15 mouse cellular contexts compared by ENCODE assay signal in the genomic region with DNA sequence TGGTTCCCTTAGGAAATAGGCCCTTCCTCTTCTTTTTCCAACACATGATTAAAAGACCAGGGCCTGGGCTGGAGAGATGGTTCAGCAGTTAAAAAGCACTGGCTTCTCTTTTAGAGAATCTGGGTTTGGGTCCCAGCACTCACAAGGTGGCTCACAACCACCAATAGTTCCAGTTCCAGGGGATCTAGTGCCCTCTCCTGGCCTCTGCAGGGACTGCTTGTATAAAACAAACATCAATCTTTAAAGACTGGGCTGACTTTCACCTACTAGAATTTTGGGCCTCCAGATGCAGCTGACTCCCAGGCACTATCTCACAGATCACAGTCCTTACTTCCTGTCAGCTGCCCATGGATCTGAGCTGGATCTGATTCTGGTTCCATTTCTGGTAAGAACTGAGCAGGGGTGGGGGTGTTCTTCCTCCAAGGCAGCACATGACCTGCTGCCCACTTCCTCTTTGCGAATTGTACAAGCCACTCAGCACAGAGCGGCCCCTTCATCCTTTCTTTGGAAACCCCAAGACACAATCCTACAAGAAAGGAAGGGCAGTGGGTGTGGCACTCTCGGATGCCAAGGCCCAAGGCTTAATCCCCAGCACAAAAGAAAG.
DNase-seq lines count a peak whose midpoint lies in the region; ATAC-seq and TF ChIP-seq lines count a peak whose summit lies in the region.
"Had no signal": no experiment of that assay in that cellular context is flagged by ENCODE, and none has a peak within 500 bp of the region (broad histone marks: within the 10 kb centered on the region; RNA-seq: fewer than 3 reads in every experiment).

No protein-coding gene starts in this region.

- peaks cover 18% of the 10 kb centered on the region for H3K36me3 ChIP-seq in ES-E14 (ENCODE audit: control insufficient read depth, insufficient read depth, low read length, poor library complexity, severe bottlenecking)
- H3K36me3 ChIP-seq in forebrain, embryonic 14.5 days (ENCODE audit: control insufficient read depth, insufficient read depth, low read length): no peaks in the 10 kb centered on the region
- H3K36me3 ChIP-seq: neural tube, embryonic 12.5 days; stomach, embryonic 15.5 days had no signal

- in situ Hi-C loops in ES-E14 (cut with MboI; ENCODE audit: low sequenced_read_pairs in 2 of 2, unreplicated experiment in 2 of 2): loop anchor here in 1 of 2 experiments (25.0 kb wide), 1 partner anchor 546 kb away; a partner anchor contains a TSS

- no peaks in the 10 kb centered on the region for H3K9me3 ChIP-seq in ES-E14 (ENCODE audit: control insufficient read depth, insufficient read depth, low read depth, low read length)
- no peaks in the 10 kb centered on the region for H3K9me3 ChIP-seq in forebrain, embryonic 14.5 days (replicated peaks; ENCODE audit: control insufficient read depth, low read length)
- H3K9me3 ChIP-seq: liver, embryonic 13.5 days; neural tube, embryonic 12.5 days; stomach, embryonic 15.5 days had no signal

- 0 out of 2 replicates have a peak overlapping the region, but pooled peaks have one; percentile 7 for H3K27ac ChIP-seq in layer of hippocampus, adult 2 months
- peak overlapping the region; percentile 84 for H3K27ac ChIP-seq in ES-E14 (ENCODE audit: insufficient read depth, low read depth, low read length, poor library complexity, severe bottlenecking)
- no peak overlapping the region for H3K27ac ChIP-seq in forebrain, embryonic 14.5 days (ENCODE audit: low read depth, low read length)
- H3K27ac ChIP-seq: heart, embryonic 13.5 days; liver, embryonic 13.5 days; neural tube, embryonic 12.5 days had no signal

- ATAC-seq in forebrain, embryonic 14.5 days: no peak
- ATAC-seq: intestine, embryonic 16.5 days; Patski had no signal

- no peak overlapping the region for H3K9ac ChIP-seq in ES-E14 (ENCODE audit: insufficient read depth, low read depth, low read length, poor library complexity, severe bottlenecking)
- H3K9ac ChIP-seq in forebrain, embryonic 14.5 days (ENCODE audit: low read length): no peak overlapping the region
- H3K9ac ChIP-seq: heart, embryonic 13.5 days; liver, embryonic 13.5 days; neural tube, embryonic 12.5 days; stomach, embryonic 15.5 days had no signal

- WGBS in forebrain, embryonic 14.5 days: 55% methylated on average over 3 of the region's 3 CpGs

- no peak overlapping the region for H3K4me2 ChIP-seq in forebrain, embryonic 14.5 days (ENCODE audit: low read length)
- H3K4me2 ChIP-seq: heart, embryonic 13.5 days; liver, embryonic 13.5 days; neural tube, embryonic 12.5 days; stomach, embryonic 15.5 days had no signal

- H3K4me3 ChIP-seq in layer of hippocampus, adult 2 months: no peak overlapping the region
- H3K4me3 ChIP-seq in ES-E14 (ENCODE audit: insufficient read depth in 1 of 2, low read depth in 1 of 2, low read length in 2 of 2, poor library complexity in 1 of 2, severe bottlenecking in 1 of 2): no peak overlapping the region
- no peak overlapping the region for H3K4me3 ChIP-seq in forebrain, embryonic 14.5 days (ENCODE audit: low read depth, low read length)
- H3K4me3 ChIP-seq: heart, embryonic 13.5 days; liver, embryonic 13.5 days; neural tube, embryonic 12.5 days; stomach, embryonic 15.5 days had no signal

- H3K27me3 ChIP-seq in forebrain, embryonic 14.5 days (replicated peaks; ENCODE audit: control insufficient read depth, insufficient read depth, low read length): no peaks in the 10 kb centered on the region
- H3K27me3 ChIP-seq: heart, embryonic 13.5 days; liver, embryonic 13.5 days; neural tube, embryonic 12.5 days; Patski; stomach, embryonic 15.5 days had no signal

- DNase-seq in layer of hippocampus, adult 2 months (ENCODE audit: low spot score in 2 of 2): no peak
- no peak for DNase-seq in layer of hippocampus, adult 9-10 months (ENCODE audit: low spot score)
- DNase-seq in 416B (ENCODE audit: low read depth) (peak; percentile 74), ES-E14 (ENCODE audit: low read depth, low spot score) (no peak)
- peak; percentile 57 for DNase-seq in lung, postnatal 36 days
- no peak for DNase-seq in adrenal gland, postnatal 4 days (ENCODE audit: low spot score in 2 of 2)
- no peak for DNase-seq in forebrain, embryonic 14.5 days (ENCODE audit: low spot score)
- DNase-seq in kidney, postnatal 10 days: no peak
- DNase-seq: cerebellum, adult 11 months; liver, embryonic 13.5 days had no signal

- peak; percentile 51 for TF ChIP-seq CTCF in layer of hippocampus, adult 2 months (conservative IDR thresholded peaks at IDR 0.05)

- peaks cover 14 to 31% of the 10 kb centered on the region in 2 experiments for H3K4me1 ChIP-seq in ES-E14 (ENCODE audit: control insufficient read depth in 2 of 2, insufficient read depth in 2 of 2, low read length in 2 of 2, poor library complexity in 1 of 2)
- peaks cover 13% of the 10 kb centered on the region for H3K4me1 ChIP-seq in forebrain, embryonic 14.5 days (ENCODE audit: control insufficient read depth, insufficient read depth, low read length)

TF ChIP-seq in ES-E14, 5 proteins besides CTCF, POLR2A, EP300 and RAD21:
- TF ChIP-seq ZC3H11A (IDR thresholded peaks at IDR 0.05; ENCODE audit: borderline replicate concordance, low read depth, low read length) (0 out of 2 replicates have a peak, but pooled peaks have one; percentile 9), MAFK (IDR thresholded peaks at IDR 0.05; ENCODE audit: insufficient read depth, low read depth, low read length) (no peak), CHD2 (IDR thresholded peaks at IDR 0.05; ENCODE audit: low read depth, low read length) (no peak), HCFC1 (IDR thresholded peaks at IDR 0.05; ENCODE audit: borderline replicate concordance, insufficient read depth, low read length) (no peak), ZNF384 (IDR thresholded peaks at IDR 0.05; ENCODE audit: low read depth, low read length) (no peak)

Comparison
In these comparisons a context has a peak if more than half of its experiments do, and no peak if none do; other contexts are left out.
1. DNase-seq: peak in 416B (single experiment) and lung, postnatal 36 days (single experiment); none in layer of hippocampus, adult 2 months (0 of 2), layer of hippocampus, adult 9-10 months (single experiment), ES-E14 (single experiment), adrenal gland, postnatal 4 days (0 of 2), forebrain, embryonic 14.5 days (single experiment) and kidney, postnatal 10 days (single experiment).